Mouse (Mus musculus) stomach, embryonic 16.5 days (tissue): Measurements from ENCODE around the gene Defa21. TPM values are rescaled to one million over a fixed set of nuclear protein-coding genes. Genes with fewer than 3 reads are reported as not detected.
"Not testable (repeated sequence)": the region's sequence is repeated elsewhere in the genome, so short reads cannot be mapped to it uniquely, and the experiment has no call there.

Source experiments
- ATAC-seq: fragments of 200-750 bp; cut with Nextera tagmentation; 2 replicates; pipeline ENCODE4 v1.8.0; 2017; ENCODE audit warnings: moderate number of reproducible peaks, moderate TSS enrichment; ENCODE audit not compliant: insufficient read depth, low FRiP score
- H3K27ac ChIP-seq: fragments of 300-500 bp; sonication (generic); 2 replicates; pipeline ENCODE4 v1.5.1; 2014; ENCODE audit warnings: low read length
- H3K27me3 ChIP-seq: fragments of 300-500 bp; sonication (generic); 2 replicates; pipeline ENCODE4 v1.6.1; 2014; ENCODE audit warnings: low read length, control low read depth, mixed read lengths; ENCODE audit not compliant: control insufficient read depth, insufficient read depth
- H3K36me3 ChIP-seq: fragments of 300-500 bp; sonication (generic); 2 replicates; pipeline ENCODE4 v1.6.1; 2014; ENCODE audit warnings: low read length; ENCODE audit not compliant: control insufficient read depth, insufficient read depth
- H3K4me1 ChIP-seq: fragments of 300-500 bp; sonication (generic); 2 replicates; pipeline ENCODE4 v1.6.1; 2014; ENCODE audit warnings: low read length, control low read depth, mixed read lengths; ENCODE audit not compliant: control insufficient read depth, insufficient read depth
- H3K4me2 ChIP-seq: fragments of 300-500 bp; sonication (generic); 2 replicates; pipeline ENCODE4 v1.6.1; 2014; ENCODE audit warnings: low read depth, low read length, mixed read lengths
- H3K4me3 ChIP-seq: fragments of 300-500 bp; sonication (generic); replicated peaks from 2 replicates; pipeline ENCODE4 v1.5.1; 2014; ENCODE audit warnings: mild to moderate bottlenecking, low read length
- H3K9ac ChIP-seq: fragments of 300-500 bp; sonication (generic); 2 replicates; pipeline ENCODE4 v1.6.1; 2014; ENCODE audit warnings: low read length
- H3K9me3 ChIP-seq: fragments of 300-500 bp; sonication (generic); replicated peaks from 2 replicates; pipeline ENCODE4 v1.6.1; 2016; ENCODE audit warnings: low read length, control low read depth; ENCODE audit not compliant: control insufficient read depth
- WGBS: fragments of 180-500 bp; shearing (Covaris S2); extraction: QIAGEN DNeasy Blood & Tissue Kit; methylation state at CpG from one replicate; pipeline ENCODE4 v1.1.7; 2014; 5-methylcytosine and 5-hydroxymethylcytosine counted together
- polyA plus RNA-seq: library from polyadenylated mRNA; unstranded; fragments of >200 nt; fragmentation: Nextera tagmentation; extraction: Ambion mirVana; gene quantifications from 2 replicates; pipeline ENCODE4 v1.2.1, GENCODE M21; 2015

Gene Defa21
- polyA plus RNA-seq = not detected in 2 replicates

DNA sequence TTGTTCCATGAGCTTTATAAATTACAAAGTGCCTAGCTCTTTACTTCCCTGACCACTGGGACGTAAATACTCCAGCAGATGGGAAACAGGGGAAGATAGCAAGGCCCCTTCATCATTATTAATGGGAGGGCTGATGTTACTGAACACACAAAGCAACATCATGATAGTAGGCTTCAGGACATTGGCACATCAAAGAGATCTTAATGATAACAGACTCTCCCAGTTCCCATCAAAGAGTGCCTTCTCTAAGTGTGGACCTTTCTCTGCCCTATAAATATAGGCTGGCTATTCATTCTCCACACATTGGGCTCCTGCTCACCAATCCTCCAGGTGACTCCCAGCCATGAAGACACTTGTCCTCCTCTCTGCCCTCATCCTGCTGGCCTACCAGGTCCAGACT, at the start of gene Defa21:
Gene Defa21, plus strand, starts transcription at position 301 of the 400 bp plus-strand sequence.
- H3K4me1 ChIP-seq, H3K27ac ChIP-seq, H3K4me2 ChIP-seq, H3K9me3 ChIP-seq, H3K27me3 ChIP-seq, H3K4me3 ChIP-seq, H3K36me3 ChIP-seq, ATAC-seq, H3K9ac ChIP-seq: not testable (repeated sequence)
- WGBS = no CpG with 5 or more reads among the region's 1 CpGs

DNA sequence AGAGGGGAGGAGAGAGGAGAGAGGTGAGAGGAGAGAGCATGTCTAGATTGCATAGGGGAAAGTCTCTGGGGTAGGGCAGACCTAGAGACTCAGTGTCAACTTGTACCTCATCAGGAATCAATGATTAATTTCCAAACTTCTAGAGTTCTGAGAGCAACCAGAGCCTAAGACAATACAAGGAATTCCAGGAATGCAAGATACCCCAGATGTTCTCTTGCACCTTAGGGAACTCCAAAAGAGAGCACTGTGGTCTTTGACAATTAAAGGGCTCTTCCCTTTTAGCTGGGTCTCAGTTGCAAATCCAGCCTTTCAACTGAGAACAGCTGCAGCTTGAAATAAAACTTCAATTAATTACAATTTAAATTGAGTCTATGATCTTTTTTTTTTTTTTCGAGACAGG, 45.5 kb upstream of the Defa21 start:
- WGBS = 41% methylated on average over 1 of the region's 1 CpGs
- Histone ChIP-seq H3K9me3 (no peaks in the 10 kb centered on the region), H3K4me1 (no peaks in the 10 kb centered on the region), H3K36me3 (no peaks in the 10 kb centered on the region), H3K27me3 (no peaks in the 10 kb centered on the region), H3K27ac (no peak overlapping the region), H3K4me2 (no peak overlapping the region), H3K4me3 (no peak overlapping the region), H3K9ac (no peak overlapping the region)
- no peak for ATAC-seq

DNA sequence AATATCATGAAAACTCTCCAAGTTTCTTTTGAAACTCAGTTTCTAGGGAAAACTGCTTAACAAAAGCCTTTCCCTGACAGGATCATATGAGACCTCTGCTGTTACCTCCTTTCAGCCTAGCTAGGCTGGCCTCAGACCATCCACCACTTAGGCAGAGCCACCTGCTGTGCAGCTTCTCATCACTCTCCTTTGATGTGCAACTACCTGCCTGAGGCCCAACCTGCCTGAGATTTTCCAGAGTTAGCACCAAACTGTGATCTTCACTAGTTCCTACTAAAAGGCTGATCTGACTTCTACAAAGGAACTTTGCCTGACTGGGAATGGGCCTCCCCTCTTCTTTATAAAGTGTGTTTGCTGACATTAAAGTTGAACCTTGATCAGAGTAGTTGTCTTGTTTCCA, 31.3 kb upstream of the Defa21 start:
- not testable (repeated sequence) for H3K4me3 ChIP-seq, H3K27ac ChIP-seq, ATAC-seq, H3K4me2 ChIP-seq, H3K27me3 ChIP-seq, H3K9me3 ChIP-seq, H3K36me3 ChIP-seq, H3K4me1 ChIP-seq, H3K9ac ChIP-seq

DNA sequence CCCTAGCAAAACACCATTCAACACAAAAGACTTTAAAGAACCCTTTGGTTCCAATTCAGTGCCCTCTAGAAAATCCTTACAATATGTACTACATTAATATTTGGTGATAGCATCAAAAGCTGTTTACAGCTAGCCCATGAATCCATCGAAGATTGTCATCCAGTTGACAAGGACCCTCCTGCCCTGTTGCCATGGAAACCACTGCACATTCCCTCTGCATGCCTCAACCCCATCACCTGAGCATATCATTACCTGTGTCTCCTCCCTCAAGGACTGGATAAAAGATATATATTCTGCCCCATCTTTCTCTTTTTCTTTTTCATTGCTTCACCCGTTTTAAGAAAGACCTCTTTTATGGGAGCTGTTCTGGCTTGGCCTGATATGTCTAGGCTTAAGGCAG, 28.6 kb upstream of the Defa21 start:
- no peaks in the 10 kb centered on the region for H3K9me3 ChIP-seq
- H3K4me3 ChIP-seq = no peak overlapping the region
- WGBS = 73% methylated on average over 2 of the region's 2 CpGs
- no peak overlapping the region for H3K27ac ChIP-seq
- H3K27me3 ChIP-seq = no peaks in the 10 kb centered on the region
- H3K4me1 ChIP-seq = no peaks in the 10 kb centered on the region
- no peak overlapping the region for H3K9ac ChIP-seq
- no peak for ATAC-seq
- H3K36me3 ChIP-seq = no peaks in the 10 kb centered on the region
- H3K4me2 ChIP-seq = no peak overlapping the region

DNA sequence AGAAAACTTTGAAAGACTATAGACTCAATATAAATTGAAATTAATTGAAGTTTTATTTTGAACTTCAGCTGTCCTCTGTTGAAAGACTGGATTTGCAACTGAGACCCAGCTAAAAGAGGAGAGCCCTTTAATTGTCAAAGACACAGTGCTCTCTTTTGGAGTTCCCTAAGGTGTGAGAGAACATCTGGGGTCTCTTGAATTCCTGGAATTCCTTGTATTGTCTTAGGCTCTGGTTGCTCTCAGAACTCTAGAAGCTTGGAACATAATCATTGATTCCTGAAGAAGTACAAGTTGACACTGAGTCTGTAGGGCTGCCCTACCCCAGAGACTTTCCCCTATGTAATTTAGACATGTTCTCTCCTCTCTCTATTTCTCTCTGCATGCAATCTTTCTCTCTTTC, 28.1 kb upstream of the Defa21 start:
- no peak overlapping the region for H3K27ac ChIP-seq
- H3K4me1 ChIP-seq = no peaks in the 10 kb centered on the region
- ATAC-seq = no peak
- no peak overlapping the region for H3K4me3 ChIP-seq
- H3K9ac ChIP-seq = no peak overlapping the region
- no peak overlapping the region for H3K4me2 ChIP-seq
- no peaks in the 10 kb centered on the region for H3K36me3 ChIP-seq
- no peaks in the 10 kb centered on the region for H3K27me3 ChIP-seq
- no peaks in the 10 kb centered on the region for H3K9me3 ChIP-seq

DNA sequence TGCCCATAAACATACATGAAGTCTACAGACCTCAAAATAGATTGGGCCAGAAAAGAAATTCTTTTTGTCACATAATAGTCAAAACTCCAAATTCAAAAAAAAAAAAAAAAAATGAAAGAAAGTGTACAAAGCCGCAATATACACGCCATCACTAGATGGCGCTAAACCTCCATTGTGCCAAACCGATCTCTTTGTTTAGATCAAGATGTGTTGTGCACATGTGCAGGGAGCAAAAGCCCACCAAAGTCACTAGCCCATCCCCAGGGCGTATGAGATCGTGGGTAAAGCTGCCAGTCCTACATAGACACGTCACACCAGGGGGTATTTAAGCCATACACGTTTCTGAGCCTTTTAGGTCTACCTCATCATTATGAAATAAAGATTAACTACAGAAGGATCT, 24.2 kb upstream of the Defa21 start:
- Histone ChIP-seq H3K36me3 (no peaks in the 10 kb centered on the region), H3K9me3 (no peaks in the 10 kb centered on the region), H3K9ac (no peak overlapping the region), H3K27me3 (no peaks in the 10 kb centered on the region), H3K4me1 (no peaks in the 10 kb centered on the region), H3K4me3 (no peak overlapping the region), H3K4me2 (no peak overlapping the region), H3K27ac (no peak overlapping the region)
- ATAC-seq = no peak
- 58% methylated on average over 8 of the region's 8 CpGs for WGBS

DNA sequence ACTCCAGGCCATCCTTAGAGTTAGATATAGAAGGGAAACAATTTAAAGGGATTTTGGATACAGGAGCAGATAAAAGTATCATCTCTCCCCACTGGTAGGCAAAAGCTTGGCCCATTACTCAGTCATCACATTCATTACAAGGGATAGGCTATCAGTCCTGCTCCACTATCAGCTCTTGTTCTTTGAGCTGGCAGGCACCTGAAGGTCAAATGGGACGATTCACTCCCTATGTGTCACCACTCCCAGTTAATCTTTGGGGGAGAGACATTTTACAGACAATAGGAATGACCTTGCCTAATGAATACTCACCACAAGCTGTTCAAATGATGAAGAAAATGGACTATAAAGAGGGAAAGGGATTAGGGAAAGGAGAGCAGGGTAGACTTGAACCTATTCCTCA, 18.5 kb upstream of the Defa21 start:
- no peaks in the 10 kb centered on the region for H3K4me1 ChIP-seq
- H3K9me3 ChIP-seq = no peaks in the 10 kb centered on the region
- 22% methylated on average over 1 of the region's 1 CpGs for WGBS
- no peak overlapping the region for H3K4me3 ChIP-seq
- H3K9ac ChIP-seq = no peak overlapping the region
- no peaks in the 10 kb centered on the region for H3K36me3 ChIP-seq
- ATAC-seq = no peak
- H3K27me3 ChIP-seq = no peaks in the 10 kb centered on the region
- H3K27ac ChIP-seq = no peak overlapping the region
- H3K4me2 ChIP-seq = no peak overlapping the region

DNA sequence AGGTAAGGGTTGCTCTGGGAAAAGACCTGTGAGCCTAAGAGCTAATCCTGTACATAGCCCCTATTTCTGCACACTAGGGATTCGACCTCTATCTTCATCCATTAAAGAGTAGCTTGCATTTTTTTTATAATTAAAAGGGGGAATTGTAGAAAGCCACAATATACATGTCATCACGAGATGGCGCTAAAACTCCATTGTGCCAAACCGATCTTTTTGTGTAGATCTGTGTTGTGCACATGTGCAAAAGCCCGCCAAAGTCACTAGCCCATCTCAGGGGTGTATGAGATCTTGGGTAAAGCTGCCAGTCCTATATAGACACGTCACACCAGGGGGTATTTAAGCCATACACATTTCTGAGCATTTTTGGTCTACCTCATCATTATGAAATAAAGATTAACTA, 16.8 kb upstream of the Defa21 start:
- WGBS = 45% methylated on average over 6 of the region's 6 CpGs
- H3K27me3 ChIP-seq, H3K4me3 ChIP-seq, H3K9ac ChIP-seq, H3K36me3 ChIP-seq, H3K27ac ChIP-seq, ATAC-seq, H3K4me2 ChIP-seq, H3K9me3 ChIP-seq, H3K4me1 ChIP-seq: not testable (repeated sequence)

DNA sequence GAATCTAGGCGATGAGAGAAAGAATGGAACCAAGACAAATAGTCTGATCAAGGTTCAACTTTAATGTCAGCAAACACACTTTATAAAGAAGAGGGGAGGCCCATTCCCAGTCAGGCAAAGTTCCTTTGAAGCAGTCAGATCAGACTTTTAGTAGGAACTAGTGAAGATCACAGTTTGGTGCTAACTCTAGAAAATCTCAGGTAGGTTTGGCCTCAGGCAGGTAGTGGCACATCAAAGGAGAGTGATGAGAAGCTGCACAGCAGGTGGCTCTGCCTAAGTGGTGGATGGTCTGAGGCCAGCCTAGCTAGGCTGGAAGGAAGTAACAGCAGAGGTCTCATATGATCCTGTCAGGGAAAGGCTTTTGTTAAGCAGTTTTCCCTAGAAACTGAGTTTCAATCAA, 14.8 kb upstream of the Defa21 start:
- not testable (repeated sequence) for H3K27ac ChIP-seq, H3K9me3 ChIP-seq, ATAC-seq, H3K4me1 ChIP-seq, H3K4me3 ChIP-seq, H3K9ac ChIP-seq, H3K36me3 ChIP-seq, H3K27me3 ChIP-seq, H3K4me2 ChIP-seq
- WGBS = 63% methylated on average over 1 of the region's 1 CpGs

DNA sequence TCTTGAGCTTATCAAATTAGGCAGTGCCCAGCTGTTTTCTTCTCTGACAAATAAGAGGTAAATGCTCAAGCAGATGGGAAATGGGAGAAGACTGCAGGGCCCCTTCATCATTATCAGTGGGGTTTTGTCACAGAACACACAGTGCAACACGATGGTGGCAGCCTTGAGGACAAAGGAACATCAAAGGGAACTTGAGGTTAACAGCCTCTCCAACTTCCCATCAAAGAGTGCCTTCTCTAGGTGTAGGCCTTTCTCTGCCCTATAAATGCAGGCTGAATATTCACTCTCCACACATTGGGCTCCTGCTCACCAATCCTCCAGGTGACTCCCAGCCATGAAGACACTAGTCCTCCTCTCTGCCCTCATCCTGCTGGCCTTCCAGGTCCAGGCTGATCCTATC, 29.4 kb downstream of the Defa21 start, which contains the start of gene Defa23:
Gene Defa23, plus strand, starts transcription at position 301 of the 400 bp plus-strand sequence.
- not testable (repeated sequence) for H3K9ac ChIP-seq, H3K27ac ChIP-seq, H3K4me2 ChIP-seq, H3K36me3 ChIP-seq, H3K4me1 ChIP-seq, H3K4me3 ChIP-seq, ATAC-seq, H3K9me3 ChIP-seq, H3K27me3 ChIP-seq
- WGBS = no CpG with 5 or more reads among the region's 1 CpGs
